Mouse (Mus musculus): ENCODE measurements around the gene Slc22a2.
"Not testable (repeated sequence)": the region's sequence is repeated elsewhere in the genome, so short reads cannot be mapped to it uniquely, and the experiment has no call there.

The Slc22a2 gene

GRCm38 (mm10) chr17:12583991-12584390 is at the start of gene Slc22a2:
Slc22a2 (plus strand) TSS chr17:12584132.
- in situ Hi-C loops (cut with MboI, MseI): no loop called here

- in situ Hi-C loops (cut with MboI, MseI): no loop called here
Observed at GRCm38 (mm10) chr17:12534353-12535145, 49.4 kb upstream of the Slc22a2 start.

GRCm38 (mm10) chr17:12562215-12562614 is 21.7 kb upstream of the Slc22a2 start:
- in situ Hi-C loops (cut with MboI, MseI): no loop called here

- in situ Hi-C loops (cut with MboI, MseI): not testable (repeated sequence)
Observed at GRCm38 (mm10) chr17:12564481-12565000, 19.4 kb upstream of the Slc22a2 start.

- in situ Hi-C loops (cut with MboI, MseI): no loop called here
Observed at GRCm38 (mm10) chr17:12565443-12565842, 18.5 kb upstream of the Slc22a2 start.

- in situ Hi-C loops (cut with MboI, MseI): no loop called here
Observed at GRCm38 (mm10) chr17:12571316-12571715, 12.6 kb upstream of the Slc22a2 start.

GRCm38 (mm10) chr17:12571924-12572463 is 11.9 kb upstream of the Slc22a2 start:
- in situ Hi-C loops (cut with MboI, MseI): no loop called here

- in situ Hi-C loops (cut with MboI, MseI): no loop called here
Observed at GRCm38 (mm10) chr17:12575391-12575790, 8.5 kb upstream of the Slc22a2 start.

GRCm38 (mm10) chr17:12577096-12577495 is 6.8 kb upstream of the Slc22a2 start:
- in situ Hi-C loops (cut with MboI, MseI): no loop called here

- in situ Hi-C loops (cut with MboI, MseI): no loop called here
Observed at GRCm38 (mm10) chr17:12585366-12585765, 1.4 kb downstream of the Slc22a2 start.

GRCm38 (mm10) chr17:12586966-12587365 is 3.0 kb downstream of the Slc22a2 start:
- in situ Hi-C loops (cut with MboI, MseI): no loop called here

GRCm38 (mm10) chr17:12588801-12589247 is 4.9 kb downstream of the Slc22a2 start:
- in situ Hi-C loops (cut with MboI, MseI): no loop called here

- in situ Hi-C loops (cut with MboI, MseI): no loop called here
Observed at GRCm38 (mm10) chr17:12590911-12591625, 7.1 kb downstream of the Slc22a2 start.

- in situ Hi-C loops (cut with MboI, MseI): no loop called here
Observed at GRCm38 (mm10) chr17:12595846-12596515, 12.0 kb downstream of the Slc22a2 start.

- in situ Hi-C loops (cut with MboI, MseI): no loop called here
Observed at GRCm38 (mm10) chr17:12606634-12607033, 22.7 kb downstream of the Slc22a2 start.

- in situ Hi-C loops (cut with MboI, MseI): no loop called here
Observed at GRCm38 (mm10) chr17:12607202-12607601, 23.3 kb downstream of the Slc22a2 start.

GRCm38 (mm10) chr17:12614511-12615385 is 30.8 kb downstream of the Slc22a2 start:
- in situ Hi-C loops (cut with MboI, MseI): no loop called here

GRCm38 (mm10) chr17:12615429-12615828 is 31.5 kb downstream of the Slc22a2 start:
- in situ Hi-C loops (cut with MboI, MseI): no loop called here

- in situ Hi-C loops (cut with MboI, MseI): no loop called here
Observed at GRCm38 (mm10) chr17:12619641-12620040, 35.7 kb downstream of the Slc22a2 start.

- in situ Hi-C loops (cut with MboI, MseI): no loop called here
Observed at GRCm38 (mm10) chr17:12627983-12628382, 44.1 kb downstream of the Slc22a2 start.
